Mouse (Mus musculus) kidney, postnatal 0 days (tissue): ENCODE measurements around the gene Ruvbl2. TPM values are rescaled to one million over a fixed set of nuclear protein-coding genes. Genes with fewer than 3 reads are reported as not detected.

Source experiments
- ATAC-seq: fragments of 200-750 bp; cut with Nextera tagmentation; replicated peaks from 2 replicates; pipeline ENCODE4 v1.8.0; 2017; ENCODE audit warnings: low read depth, moderate number of reproducible peaks, moderate TSS enrichment, moderate library complexity; ENCODE audit not compliant: low FRiP score
- DNase-seq: peaks from one replicate; pipeline ENCODE4 v3.0.0-alpha.2; 2016; ENCODE audit warnings: low spot score
- H3K27ac ChIP-seq: fragments of 300-500 bp; sonication (generic); 2 replicates; pipeline ENCODE4 v1.5.1; 2014; ENCODE audit warnings: mild to moderate bottlenecking
- H3K27me3 ChIP-seq: fragments of 300-500 bp; sonication (generic); 2 replicates; pipeline ENCODE4 v1.6.1; 2014; ENCODE audit warnings: low read length, mixed read lengths; ENCODE audit not compliant: insufficient read depth
- H3K36me3 ChIP-seq: fragments of 300-500 bp; sonication (generic); 2 replicates; pipeline ENCODE4 v1.6.1; 2014; ENCODE audit warnings: low read length, mixed read lengths; ENCODE audit not compliant: insufficient read depth
- H3K4me1 ChIP-seq: fragments of 300-500 bp; sonication (generic); replicated peaks from 2 replicates; pipeline ENCODE4 v1.6.1; 2014; ENCODE audit warnings: antibody characterized with exemption, low read length, mixed read lengths; ENCODE audit not compliant: insufficient read depth
- H3K4me2 ChIP-seq: fragments of 300-500 bp; sonication (generic); 2 replicates; pipeline ENCODE4 v1.6.1; 2014; ENCODE audit warnings: mild to moderate bottlenecking, low read length, moderate library complexity, mixed read lengths
- H3K4me3 ChIP-seq: fragments of 300-500 bp; sonication (generic); replicated peaks from 2 replicates; pipeline ENCODE4 v1.5.1; 2014; ENCODE audit warnings: low read depth, low read length
- H3K9ac ChIP-seq: fragments of 300-500 bp; sonication (generic); 2 replicates; pipeline ENCODE4 v1.6.1; 2014; ENCODE audit warnings: low read depth, low read length
- H3K9me3 ChIP-seq: fragments of 300-500 bp; sonication (generic); replicated peaks from 2 replicates; pipeline ENCODE4 v1.6.1; 2016; ENCODE audit warnings: low read length, inconsistent platforms, mixed read lengths
- CTCF ChIP-seq: IDR thresholded peaks from 2 replicates; pipeline ENCODE4 v1.5.1; 2016; ENCODE audit warnings: antibody characterized with exemption, low read depth, mild to moderate bottlenecking, moderate library complexity
- WGBS: fragments of 180-500 bp; shearing (Covaris S2); extraction: QIAGEN DNeasy Blood & Tissue Kit; methylation state at CpG from one replicate; pipeline ENCODE4 v1.1.7; 2014; 5-methylcytosine and 5-hydroxymethylcytosine counted together
- polyA plus RNA-seq: library from polyadenylated mRNA; unstranded; fragments of >200 nt; fragmentation: Nextera tagmentation; extraction: Ambion mirVana; gene quantifications from 2 replicates; pipeline ENCODE4 v1.2.1, GENCODE M21; 2015

The Ruvbl2 gene
- polyA plus RNA-seq, 1 experiment from 2014 or later, result 94.6 TPM

- Histone ChIP-seq H3K27me3 (no peaks in the 10 kb centered on the region), H3K9ac (peak overlapping the region; percentile 80; the same call in 1 of the 2 replicates), H3K27ac (peak overlapping the region; percentile 88), H3K4me1 (peaks cover 22% of the 10 kb centered on the region), H3K4me2 (peak overlapping the region; percentile 85), H3K36me3 (peaks cover 20% of the 10 kb centered on the region; the same call in 1 of the 2 replicates), H3K4me3 (peak overlapping the region; percentile 83), H3K9me3 (no peaks in the 10 kb centered on the region)
- 37% methylated on average over 9 of the region's 10 CpGs for WGBS
- peak; percentile 49 for ATAC-seq
- DNase-seq, result no peak
- no peak for TF ChIP-seq CTCF
Observed at GRCm38 (mm10) chr7:45457204-45458060, 19.5 kb upstream of the Ruvbl2 start.

- Histone ChIP-seq H3K4me3 (no peak overlapping the region), H3K9me3 (no peaks in the 10 kb centered on the region), H3K4me2 (peak overlapping the region; percentile 85; the same call in 1 of the 2 replicates), H3K27me3 (no peaks in the 10 kb centered on the region), H3K9ac (no peak overlapping the region), H3K36me3 (peaks cover 20% of the 10 kb centered on the region; the same call in 1 of the 2 replicates), H3K4me1 (peaks cover 22% of the 10 kb centered on the region), H3K27ac (peak overlapping the region; percentile 5; the same call in 1 of the 2 replicates)
- 36% methylated on average over 9 of the region's 9 CpGs for WGBS
- DNase-seq, result no peak
- TF ChIP-seq CTCF, result no peak
- no peak for ATAC-seq
Observed at GRCm38 (mm10) chr7:45456721-45457203, 18.9 kb upstream of the Ruvbl2 start.

GRCm38 (mm10) chr7:45455932-45456696 lies 18.2 kb upstream of the Ruvbl2 start:
- 77% methylated on average over 13 of the region's 13 CpGs for WGBS
- no peak for TF ChIP-seq CTCF
- no peaks in the 10 kb centered on the region for H3K9me3 ChIP-seq
- H3K36me3 ChIP-seq, result peaks cover 20% of the 10 kb centered on the region; the same call in 1 of the 2 replicates
- H3K27ac ChIP-seq, result no peak overlapping the region
- no peak overlapping the region for H3K9ac ChIP-seq
- H3K4me1 ChIP-seq, result peaks cover 21% of the 10 kb centered on the region
- no peak for DNase-seq
- H3K27me3 ChIP-seq, result no peaks in the 10 kb centered on the region
- ATAC-seq, result no peak
- H3K4me2 ChIP-seq, result no peak overlapping the region
- no peak overlapping the region for H3K4me3 ChIP-seq

- no peak for TF ChIP-seq CTCF
- H3K27ac ChIP-seq, result no peak overlapping the region
- peaks cover 11% of the 10 kb centered on the region; the same call in 1 of the 2 replicates for H3K4me1 ChIP-seq
- WGBS, result 94% methylated on average over 15 of the region's 15 CpGs
- no peak overlapping the region for H3K4me3 ChIP-seq
- H3K4me2 ChIP-seq, result no peak overlapping the region
- H3K27me3 ChIP-seq, result no peaks in the 10 kb centered on the region
- peaks cover 23% of the 10 kb centered on the region; the same call in 1 of the 2 replicates for H3K36me3 ChIP-seq
- no peaks in the 10 kb centered on the region for H3K9me3 ChIP-seq
- no peak for ATAC-seq
- no peak overlapping the region for H3K9ac ChIP-seq
- no peak for DNase-seq
Observed at GRCm38 (mm10) chr7:45454971-45455370, 17.1 kb upstream of the Ruvbl2 start.

GRCm38 (mm10) chr7:45451344-45451982 lies 13.6 kb upstream of the Ruvbl2 start:
- peaks cover 26% of the 10 kb centered on the region; the same call in 1 of the 2 replicates for H3K36me3 ChIP-seq

More at GRCm38 (mm10) chr7:45451344-45451982, 13.6 kb upstream of the Ruvbl2 start:
- Histone ChIP-seq H3K27ac (no peak overlapping the region), H3K4me1 (no peaks in the 10 kb centered on the region), H3K9me3 (no peaks in the 10 kb centered on the region), H3K9ac (no peak overlapping the region), H3K4me3 (no peak overlapping the region), H3K4me2 (no peak overlapping the region), H3K27me3 (no peaks in the 10 kb centered on the region)
- ATAC-seq (peak; percentile 72), DNase-seq (peak; percentile 91)
- 58% methylated on average over 23 of the region's 23 CpGs for WGBS
- TF ChIP-seq CTCF, result peak; percentile 91
